Mouse (Mus musculus) cerebellum, postnatal 14 days (tissue): ENCODE data around the gene Rasd2.
A peak's percentile ranks its signal among the peaks of the same experiment; 100 is the strongest.

ENCODE experiments used
- DNase-seq, 2 experiments: peaks; one replicate each; pipeline ENCODE4 v3.0.0; 2021; ENCODE audit warnings: mixed read lengths in 2 of 2

Gene Rasd2

DNA sequence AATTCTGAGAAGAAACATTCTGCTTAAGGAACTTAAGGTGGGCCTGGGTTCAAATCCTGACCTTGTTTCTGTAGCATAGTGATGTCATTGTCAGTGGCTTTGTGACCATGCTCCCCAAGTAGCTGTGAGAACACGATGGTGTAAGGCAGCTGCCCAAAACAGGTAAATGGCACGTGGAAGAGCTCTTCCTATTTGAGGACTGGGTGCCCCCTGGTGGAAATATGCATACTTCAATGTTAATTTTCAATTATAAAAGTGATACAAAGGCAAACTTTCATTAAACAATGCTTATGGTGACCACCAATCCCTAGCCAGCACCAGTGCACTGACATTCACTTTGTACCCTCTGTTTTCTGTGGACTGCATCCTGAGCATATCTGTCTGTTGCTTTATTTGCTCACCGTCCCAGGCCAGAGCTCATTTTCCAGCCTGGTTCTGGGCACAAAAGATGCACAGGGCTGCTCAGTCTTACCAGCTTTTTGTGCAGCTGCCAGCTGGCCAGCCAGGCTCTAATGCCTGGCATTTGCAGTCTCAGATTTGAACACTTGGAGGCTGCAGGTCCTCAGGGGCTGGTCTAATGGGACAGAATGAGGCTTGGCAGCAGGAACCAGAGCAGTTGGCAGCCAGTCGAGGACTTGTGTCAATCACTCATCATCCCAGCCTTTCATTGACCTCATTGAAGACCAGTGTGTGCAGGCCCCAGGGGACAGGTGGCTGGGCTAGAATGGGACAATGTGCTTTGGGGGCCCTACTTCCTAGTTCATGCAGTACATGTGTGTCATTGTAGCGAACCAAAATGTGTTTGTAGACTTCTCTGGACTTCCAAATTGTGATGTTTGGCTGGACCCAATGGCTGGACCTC is 6.4 kb downstream of the Rasd2 start:
- peak; percentile 82 to 83 for DNase-seq

DNA sequence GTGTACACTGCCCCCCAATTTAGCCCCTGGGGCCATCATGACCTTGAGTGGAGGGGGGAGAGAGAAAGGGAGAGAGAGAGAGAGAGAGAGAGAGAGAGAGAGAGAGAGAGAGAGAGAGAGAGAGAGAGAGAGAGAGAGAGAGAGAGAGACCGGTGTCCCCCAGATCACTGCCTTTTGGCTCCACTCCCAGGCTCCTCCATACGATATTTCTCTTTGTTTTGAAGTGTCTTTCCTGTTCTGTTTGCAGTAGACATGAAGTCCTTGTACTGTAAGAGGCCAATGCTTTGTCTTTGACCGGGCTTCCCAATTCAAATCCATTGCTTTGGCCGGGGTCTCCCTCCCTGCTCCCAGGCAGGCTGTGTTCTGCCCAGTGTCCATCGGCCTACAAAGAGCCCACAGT is 8.9 kb downstream of the Rasd2 start:
- no peak for DNase-seq

DNA sequence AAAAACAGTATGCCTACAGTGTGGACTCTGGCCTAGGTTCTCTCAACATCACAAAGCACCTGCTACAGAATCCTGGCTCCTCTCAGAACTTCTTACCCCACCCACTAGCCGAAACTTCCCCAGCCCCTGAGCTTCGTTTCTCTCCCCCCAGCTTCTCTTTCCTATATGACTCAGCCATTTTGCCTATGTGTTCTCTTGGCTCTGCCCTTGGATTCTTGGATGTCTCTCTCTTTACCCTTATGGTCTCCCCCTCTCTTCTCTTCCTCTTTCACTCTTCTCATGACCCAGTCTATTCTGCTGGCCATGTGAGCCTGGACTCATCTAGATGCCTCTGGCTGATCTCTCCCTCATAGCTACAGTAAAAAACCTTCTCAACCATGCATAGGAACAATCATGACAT is 13.0 kb downstream of the Rasd2 start:
- DNase-seq: no peak

DNA sequence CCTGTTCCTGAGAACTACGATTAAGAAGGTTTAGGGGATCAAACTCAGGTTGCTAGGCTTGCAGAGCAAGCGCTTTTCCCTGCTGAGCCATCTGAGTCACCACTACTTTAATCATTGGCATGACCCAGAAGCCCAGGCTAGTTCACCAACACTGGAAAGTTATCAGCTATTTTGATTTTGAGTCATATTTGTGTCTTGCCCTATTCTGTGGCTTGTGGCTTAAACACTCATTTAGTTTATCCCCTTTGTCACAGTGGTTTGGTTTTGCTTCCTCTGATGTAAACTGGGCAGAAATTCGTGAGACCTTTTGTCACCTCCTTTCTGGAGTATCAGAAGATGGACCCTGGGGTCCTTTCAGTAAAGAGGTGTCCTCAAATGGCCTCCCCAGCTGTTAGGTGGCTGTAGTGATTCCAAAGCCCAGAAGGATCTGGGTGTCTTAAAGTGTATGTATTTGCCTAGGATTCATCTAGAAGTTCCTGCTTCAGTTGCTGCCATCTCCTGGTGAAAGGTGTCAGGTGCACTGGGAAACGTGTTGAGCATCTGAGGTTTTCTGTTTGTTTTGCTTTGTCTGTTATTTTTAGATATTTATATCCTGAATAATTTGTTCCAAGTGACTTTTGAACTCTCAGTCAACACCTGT is 20.3 kb downstream of the Rasd2 start:
- peak; percentile 71 to 77 for DNase-seq

DNA sequence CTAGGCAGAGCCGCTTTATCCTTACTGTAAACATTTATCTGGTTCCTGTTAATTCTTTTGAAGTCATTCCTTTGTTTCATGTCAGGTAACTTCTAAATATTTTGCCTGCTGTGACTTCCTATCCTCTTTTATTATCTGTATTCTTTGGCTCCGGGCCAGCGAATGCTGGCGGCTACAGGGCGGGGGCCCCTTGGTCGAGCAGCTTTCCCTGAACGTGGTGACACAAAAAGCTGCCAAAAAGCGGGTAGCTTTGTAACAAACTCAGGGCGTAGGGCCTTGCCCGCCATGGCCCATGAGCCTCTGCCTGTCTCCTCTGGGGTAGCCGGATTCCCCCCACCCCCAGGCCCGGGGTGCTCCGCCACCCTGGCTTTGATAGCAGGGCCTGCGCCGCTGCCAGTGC is 33.6 kb downstream of the Rasd2 start:
- no peak for DNase-seq

DNA sequence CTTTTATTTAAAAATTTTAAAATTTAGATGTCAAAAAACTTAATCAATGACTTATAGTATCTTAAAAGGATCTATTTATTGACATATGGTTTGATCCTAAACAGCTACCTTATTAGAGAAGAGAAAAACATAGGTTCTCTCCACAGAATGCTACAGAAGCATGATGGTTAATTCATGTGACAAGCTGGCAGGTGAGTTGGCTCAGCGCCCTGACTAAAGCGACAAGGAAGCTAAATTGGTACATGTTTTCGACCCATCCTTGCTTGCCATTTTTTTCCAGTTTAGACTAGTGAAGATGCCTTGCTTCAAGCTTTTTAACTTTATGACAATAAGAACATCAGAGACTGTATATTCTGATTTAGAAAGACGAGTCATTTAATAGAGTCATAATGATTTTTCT is 35.4 kb downstream of the Rasd2 start:
- peak; percentile 33 to 54 for DNase-seq

DNA sequence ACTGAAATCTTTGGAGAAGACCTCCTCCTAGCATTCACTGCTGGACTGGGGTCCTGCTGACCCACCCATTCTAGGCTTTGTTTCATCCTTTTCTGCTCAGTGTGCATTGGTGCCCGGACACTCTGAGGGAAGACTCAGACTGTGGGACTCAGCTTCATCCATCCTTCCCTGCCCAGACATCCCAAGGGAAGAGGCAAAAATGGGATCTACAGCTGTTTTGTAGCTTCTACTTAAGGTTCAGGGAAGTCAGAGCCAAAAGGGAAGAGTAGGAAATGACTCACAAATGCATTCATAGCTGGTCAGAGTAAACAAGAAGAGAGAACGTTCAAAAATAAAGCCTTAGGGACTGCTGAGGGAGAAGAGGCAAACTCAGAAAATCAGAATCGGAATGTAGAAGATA is 40.3 kb downstream of the Rasd2 start:
- DNase-seq: no peak

DNA sequence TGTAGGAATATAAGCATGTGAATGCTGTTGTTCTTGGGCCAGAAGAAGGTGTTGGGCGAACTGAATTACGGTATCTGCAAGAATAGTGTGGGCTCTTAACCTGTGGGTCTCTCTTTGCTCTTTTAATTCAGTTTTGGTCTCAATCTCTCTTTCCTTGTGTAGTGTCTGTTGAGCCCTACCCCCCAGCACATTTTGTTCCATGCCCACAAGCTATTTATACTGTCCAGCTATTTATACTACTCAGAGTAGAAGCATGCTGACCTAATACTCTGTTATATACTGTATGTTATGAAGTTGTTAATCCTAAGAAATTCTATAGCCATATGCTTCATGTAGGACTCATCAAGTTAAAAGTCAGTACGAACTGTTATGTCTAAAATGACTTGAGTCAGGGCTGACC is 41.9 kb downstream of the Rasd2 start:
- no peak for DNase-seq

DNA sequence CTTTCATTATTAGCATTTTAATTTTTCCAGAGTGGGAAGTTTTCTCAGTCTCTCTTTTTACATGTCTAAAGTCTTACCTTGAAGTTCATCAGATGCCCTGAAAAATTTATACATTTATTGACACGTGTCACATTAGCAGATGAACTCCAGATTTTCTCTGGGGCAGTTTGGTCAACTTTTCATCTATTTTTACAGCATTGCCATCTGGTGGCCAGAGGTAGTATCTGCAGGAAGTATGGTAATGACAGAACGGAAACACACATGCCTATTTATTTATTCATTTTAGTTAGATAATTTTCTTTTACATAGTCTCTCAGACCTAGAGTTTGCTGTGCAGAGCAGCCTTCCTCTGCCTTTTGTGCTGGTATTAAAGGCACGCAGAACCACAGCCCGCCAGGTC is 58.4 kb downstream of the Rasd2 start:
- DNase-seq: peak; percentile 44 to 47
